Comparison of ENCODE assay signal across 12 mouse cellular contexts in the genomic region with DNA sequence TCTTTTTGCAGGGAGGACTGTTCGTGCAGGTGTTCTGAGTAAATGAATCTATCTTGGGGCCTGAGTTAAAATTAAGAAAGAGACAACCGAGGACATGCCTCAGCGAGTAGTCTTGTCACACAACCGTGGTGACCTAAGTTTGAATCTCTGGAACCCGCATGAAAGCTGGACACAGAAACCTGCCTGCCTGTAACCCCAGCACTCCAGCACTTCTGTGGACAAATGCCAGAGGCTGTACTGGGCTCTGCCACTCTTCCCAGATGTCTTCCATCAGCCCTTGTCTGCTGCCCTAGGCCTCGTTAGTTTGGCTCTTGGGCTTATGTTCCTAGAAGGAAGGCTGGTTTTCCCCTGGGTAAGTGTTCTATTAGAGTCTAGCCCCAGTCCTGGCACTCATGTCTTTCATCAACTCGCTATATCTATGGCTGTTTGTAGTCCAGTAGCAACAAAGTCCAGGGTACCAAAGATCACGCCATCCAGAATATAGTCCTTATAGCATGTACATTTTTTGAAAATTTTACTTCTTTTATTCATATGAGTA.
A peak's percentile ranks its signal among the peaks of the same experiment; 100 is the strongest.
DNase-seq lines count a peak whose midpoint lies in the region; ATAC-seq lines count a peak whose summit lies in the region.
"Had no signal": no experiment of that assay in that cellular context is flagged by ENCODE, and none has a peak within 500 bp of the region (broad histone marks: within the 10 kb centered on the region; RNA-seq: fewer than 3 reads in every experiment).

No protein-coding gene starts in this region.

- H3K27ac ChIP-seq in kidney, embryonic 14.5 days (ENCODE audit: low read depth, low read length), result peak overlapping the region; percentile 30; the same call in 1 of the 2 replicates
- H3K27ac ChIP-seq in hindbrain, embryonic 12.5 days, result peak overlapping the region; percentile 69
- H3K27ac ChIP-seq in neural tube, embryonic 14.5 days (ENCODE audit: low read depth, low read length), result 0 out of 2 replicates have a peak overlapping the region, but pooled peaks have one; percentile 28

- WGBS in kidney, embryonic 14.5 days, result 52% methylated on average over 8 of the region's 8 CpGs
- 55% methylated on average over 8 of the region's 8 CpGs for WGBS in hindbrain, embryonic 12.5 days
- 70% methylated on average over 8 of the region's 8 CpGs for WGBS in neural tube, embryonic 14.5 days

- no peaks in the 10 kb centered on the region for H3K27me3 ChIP-seq in kidney, embryonic 14.5 days (ENCODE audit: control insufficient read depth, insufficient read depth, low read length)
- H3K27me3 ChIP-seq in hindbrain, embryonic 12.5 days, result 0 out of 2 replicates have a peak, but pooled peaks cover 5% of the 10 kb centered on the region
- H3K27me3 ChIP-seq in neural tube, embryonic 14.5 days (ENCODE audit: control insufficient read depth, insufficient read depth, low read length), result no peaks in the 10 kb centered on the region
- H3K27me3 ChIP-seq: CH12.LX had no signal

- no peak for DNase-seq in kidney, adult 8-10 months
- DNase-seq in MN1 (ENCODE audit: low spot score), result peak; percentile 13
- no peak for DNase-seq in thymus, postnatal 0 days (ENCODE audit: low spot score)
- no peak for DNase-seq in embryo, embryonic 10.5 days (ENCODE audit: low spot score)
- DNase-seq: cerebellum, adult 18-20 months; heart, adult 18-20 months; kidney, adult 18-20 months; lung, adult 18-20 months had no signal

- H3K4me3 ChIP-seq in kidney, embryonic 14.5 days (ENCODE audit: low read length), result no peak overlapping the region
- no peak overlapping the region for H3K4me3 ChIP-seq in hindbrain, embryonic 12.5 days
- no peak overlapping the region for H3K4me3 ChIP-seq in neural tube, embryonic 14.5 days (ENCODE audit: low read depth, low read length)

- no peak overlapping the region for H3K4me2 ChIP-seq in kidney, embryonic 14.5 days (replicated peaks; ENCODE audit: low read depth, low read length)
- H3K4me2 ChIP-seq in hindbrain, embryonic 12.5 days (replicated peaks), result no peak overlapping the region
- H3K4me2 ChIP-seq in neural tube, embryonic 14.5 days (ENCODE audit: low read depth, low read length), result no peak overlapping the region

- H3K9me3 ChIP-seq in kidney, embryonic 14.5 days (ENCODE audit: control insufficient read depth, low read length), result no peaks in the 10 kb centered on the region
- H3K9me3 ChIP-seq in hindbrain, embryonic 12.5 days (replicated peaks), result no peaks in the 10 kb centered on the region
- H3K9me3 ChIP-seq in neural tube, embryonic 14.5 days (ENCODE audit: control insufficient read depth, low read length), result no peaks in the 10 kb centered on the region

- no peak overlapping the region for H3K9ac ChIP-seq in kidney, embryonic 14.5 days (ENCODE audit: low read depth, low read length)
- no peak overlapping the region for H3K9ac ChIP-seq in hindbrain, embryonic 12.5 days
- H3K9ac ChIP-seq in neural tube, embryonic 14.5 days (replicated peaks; ENCODE audit: low read depth, low read length), result no peak overlapping the region

- no peak for ATAC-seq in kidney, embryonic 14.5 days (ENCODE audit: low FRiP score, low TSS enrichment)
- ATAC-seq in hindbrain, embryonic 12.5 days (ENCODE audit: low FRiP score), result no peak
- ATAC-seq in neural tube, embryonic 14.5 days (ENCODE audit: low read depth), result no peak

- no peaks in the 10 kb centered on the region for H3K36me3 ChIP-seq in kidney, embryonic 14.5 days (ENCODE audit: control insufficient read depth, insufficient read depth, low read length)
- no peaks in the 10 kb centered on the region for H3K36me3 ChIP-seq in hindbrain, embryonic 12.5 days
- H3K36me3 ChIP-seq in neural tube, embryonic 14.5 days (ENCODE audit: control insufficient read depth, insufficient read depth, low read length), result no peaks in the 10 kb centered on the region

- H3K4me1 ChIP-seq in kidney, embryonic 14.5 days (ENCODE audit: control insufficient read depth, insufficient read depth, low read length), result peaks cover 12% of the 10 kb centered on the region
- peaks cover 17% of the 10 kb centered on the region for H3K4me1 ChIP-seq in hindbrain, embryonic 12.5 days
- H3K4me1 ChIP-seq in neural tube, embryonic 14.5 days (ENCODE audit: control insufficient read depth, insufficient read depth, low read length), result peaks cover 4% of the 10 kb centered on the region; the same call in 1 of the 2 replicates
